ENCODE assay signal across 20 mouse cellular contexts in the genomic region with DNA sequence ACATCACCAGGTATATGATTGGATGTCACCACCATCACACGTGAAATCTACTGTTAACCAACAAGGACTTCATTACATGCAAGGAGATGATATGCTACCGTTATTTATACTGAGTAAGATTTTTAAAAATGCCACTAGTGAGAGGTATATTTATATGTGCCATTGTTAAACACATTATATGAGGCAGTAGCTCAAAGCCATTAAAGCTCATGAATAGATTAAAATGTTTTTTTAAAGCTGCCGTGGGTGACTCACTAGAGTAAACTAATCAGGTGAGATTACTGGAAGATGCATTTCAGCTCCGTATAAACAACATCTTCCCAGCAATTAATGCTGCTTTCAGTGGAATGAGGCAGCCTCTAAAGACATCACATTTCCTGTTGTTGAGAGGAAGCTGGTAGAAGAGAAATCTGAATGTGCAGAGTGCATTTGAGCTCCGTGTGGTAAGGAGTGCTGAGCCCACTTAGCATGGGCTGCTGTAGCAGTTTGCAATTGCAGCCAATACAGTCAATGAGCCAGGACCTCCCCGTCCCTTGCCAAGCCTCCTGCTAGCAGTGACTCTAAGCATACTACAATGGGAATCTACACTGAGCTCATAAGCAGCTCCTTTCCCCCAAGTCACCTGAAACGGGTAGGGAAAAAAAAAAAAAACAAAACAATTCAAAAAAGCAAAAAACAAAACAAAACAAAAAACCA.
DNase-seq lines count a peak whose midpoint lies in the region; ATAC-seq and TF ChIP-seq lines count a peak whose summit lies in the region.
"Had no signal": no experiment of that assay in that cellular context is flagged by ENCODE, and none has a peak within 500 bp of the region (broad histone marks: within the 10 kb centered on the region; RNA-seq: fewer than 3 reads in every experiment).

No protein-coding gene starts in this region.

- no peak overlapping the region for H3K4me3 ChIP-seq in gastrocnemius, adult 2 months
- H3K4me3 ChIP-seq in hindbrain, postnatal 0 days (ENCODE audit: low read length): no peak overlapping the region
- H3K4me3 ChIP-seq in hindbrain, embryonic 13.5 days: no peak overlapping the region
- no peak overlapping the region for H3K4me3 ChIP-seq in neural tube, embryonic 15.5 days (replicated peaks)
- no peak overlapping the region for H3K4me3 ChIP-seq in limb, embryonic 10.5 days
- H3K4me3 ChIP-seq: embryonic facial prominence, embryonic 10.5 days; heart, embryonic 10.5 days; limb, embryonic 15.5 days; liver, embryonic 15.5 days; midbrain, embryonic 12.5 days had no signal

- H3K9me3 ChIP-seq in hindbrain, postnatal 0 days (ENCODE audit: low read length): no peaks in the 10 kb centered on the region
- H3K9me3 ChIP-seq in hindbrain, embryonic 13.5 days: no peaks in the 10 kb centered on the region
- no peaks in the 10 kb centered on the region for H3K9me3 ChIP-seq in neural tube, embryonic 15.5 days (replicated peaks)
- no peaks in the 10 kb centered on the region for H3K9me3 ChIP-seq in limb, embryonic 10.5 days (replicated peaks)
- H3K9me3 ChIP-seq: embryonic facial prominence, embryonic 10.5 days; heart, embryonic 10.5 days; limb, embryonic 15.5 days; liver, embryonic 15.5 days; midbrain, embryonic 12.5 days had no signal

- no peaks in the 10 kb centered on the region for H3K27me3 ChIP-seq in hindbrain, postnatal 0 days (ENCODE audit: insufficient read depth, low read length)
- no peaks in the 10 kb centered on the region for H3K27me3 ChIP-seq in hindbrain, embryonic 13.5 days
- H3K27me3 ChIP-seq in neural tube, embryonic 15.5 days (replicated peaks): no peaks in the 10 kb centered on the region
- no peaks in the 10 kb centered on the region for H3K27me3 ChIP-seq in limb, embryonic 10.5 days (ENCODE audit: low read depth, poor library complexity, severe bottlenecking)
- H3K27me3 ChIP-seq: limb, embryonic 15.5 days; liver, embryonic 15.5 days; midbrain, embryonic 12.5 days had no signal

- no peaks in the 10 kb centered on the region for H3K4me1 ChIP-seq in hindbrain, postnatal 0 days (ENCODE audit: insufficient read depth, low read length)
- no peaks in the 10 kb centered on the region for H3K4me1 ChIP-seq in hindbrain, embryonic 13.5 days (replicated peaks)
- H3K4me1 ChIP-seq in neural tube, embryonic 15.5 days: peaks cover 4% of the 10 kb centered on the region; the same call in 1 of the 2 replicates
- H3K4me1 ChIP-seq in limb, embryonic 10.5 days: 0 out of 2 replicates have a peak, but pooled peaks cover 5% of the 10 kb centered on the region
- H3K4me1 ChIP-seq: embryonic facial prominence, embryonic 10.5 days; heart, embryonic 10.5 days; limb, embryonic 15.5 days; liver, embryonic 15.5 days; midbrain, embryonic 12.5 days had no signal

- peak; percentile 43; the same call in 1 of the 2 replicates for ATAC-seq in hindbrain, postnatal 0 days
- ATAC-seq in hindbrain, embryonic 13.5 days (ENCODE audit: low FRiP score): no peak
- ATAC-seq in neural tube, embryonic 15.5 days (ENCODE audit: low FRiP score): peak; percentile 75
- ATAC-seq: forebrain, embryonic 16.5 days had no signal

- WGBS in hindbrain, postnatal 0 days: 52% methylated on average over 7 of the region's 7 CpGs
- WGBS in hindbrain, embryonic 13.5 days: 59% methylated on average over 7 of the region's 7 CpGs
- WGBS in neural tube, embryonic 15.5 days: 38% methylated on average over 7 of the region's 7 CpGs
- 66% methylated on average over 7 of the region's 7 CpGs for WGBS in limb, embryonic 10.5 days

- no peak overlapping the region for H3K9ac ChIP-seq in hindbrain, postnatal 0 days (replicated peaks; ENCODE audit: low read length)
- no peak overlapping the region for H3K9ac ChIP-seq in hindbrain, embryonic 13.5 days
- no peak overlapping the region for H3K9ac ChIP-seq in neural tube, embryonic 15.5 days (replicated peaks)
- H3K9ac ChIP-seq: limb, embryonic 15.5 days; liver, embryonic 15.5 days; midbrain, embryonic 12.5 days had no signal

- H3K36me3 ChIP-seq in hindbrain, postnatal 0 days (ENCODE audit: insufficient read depth, low read length): no peaks in the 10 kb centered on the region
- no peaks in the 10 kb centered on the region for H3K36me3 ChIP-seq in hindbrain, embryonic 13.5 days
- no peaks in the 10 kb centered on the region for H3K36me3 ChIP-seq in neural tube, embryonic 15.5 days
- H3K36me3 ChIP-seq in limb, embryonic 10.5 days: no peaks in the 10 kb centered on the region
- H3K36me3 ChIP-seq: embryonic facial prominence, embryonic 10.5 days; heart, embryonic 10.5 days; limb, embryonic 15.5 days; liver, embryonic 15.5 days; midbrain, embryonic 12.5 days had no signal

- DNase-seq in gastrocnemius, adult 2 months: peak; percentile 19
- no peak for DNase-seq in gastrocnemius, postnatal 4 days (ENCODE audit: low spot score in 2 of 2)
- DNase-seq in hindbrain, postnatal 0 days (ENCODE audit: low spot score): peak; percentile 50
- peak; percentile 33 to 40 for DNase-seq in right cerebral cortex, postnatal 10 days (ENCODE audit: low spot score in 2 of 2)
- no peak for DNase-seq in right cerebral cortex, postnatal 36 days (ENCODE audit: low spot score in 2 of 2)
- no peak for DNase-seq in limb, embryonic 10.5 days (ENCODE audit: low spot score)
- DNase-seq: adrenal gland, adult 8-10 months; cerebellum, adult 11-12 months; kidney, adult 11 months; right cerebral cortex, postnatal 25 days; thymus, adult 2 months had no signal

- intact Hi-C loops in gastrocnemius, adult 2 months (cut with DNase I): no loop called here

- no peak for TF ChIP-seq CTCF in gastrocnemius, adult 2 months (IDR thresholded peaks at IDR 0.05)
- no peak for TF ChIP-seq CTCF in hindbrain, postnatal 0 days (IDR thresholded peaks at IDR 0.05; ENCODE audit: low read depth)

- H3K4me2 ChIP-seq in hindbrain, postnatal 0 days (ENCODE audit: low read depth, low read length): no peak overlapping the region
- no peak overlapping the region for H3K4me2 ChIP-seq in hindbrain, embryonic 13.5 days
- H3K4me2 ChIP-seq in neural tube, embryonic 15.5 days: no peak overlapping the region
- H3K4me2 ChIP-seq: limb, embryonic 15.5 days; liver, embryonic 15.5 days; midbrain, embryonic 12.5 days had no signal

- no peak overlapping the region for H3K27ac ChIP-seq in gastrocnemius, adult 2 months
- H3K27ac ChIP-seq in hindbrain, postnatal 0 days: no peak overlapping the region
- no peak overlapping the region for H3K27ac ChIP-seq in hindbrain, embryonic 13.5 days
- H3K27ac ChIP-seq in neural tube, embryonic 15.5 days (replicated peaks): peak overlapping the region; percentile 34
- H3K27ac ChIP-seq in limb, embryonic 10.5 days: no peak overlapping the region
- H3K27ac ChIP-seq: embryonic facial prominence, embryonic 10.5 days; heart, embryonic 10.5 days; limb, embryonic 15.5 days; liver, embryonic 15.5 days; macrophage; midbrain, embryonic 12.5 days had no signal

Comparison
In these comparisons a context has a peak if more than half of its experiments do, and no peak if none do; other contexts are left out.
1. DNase-seq: peak in gastrocnemius, adult 2 months (single experiment), hindbrain, postnatal 0 days (single experiment) and right cerebral cortex, postnatal 10 days (2 of 2); none in gastrocnemius, postnatal 4 days (0 of 2), right cerebral cortex, postnatal 36 days (0 of 2) and limb, embryonic 10.5 days (single experiment).